Mouse (Mus musculus): ENCODE measurements around the gene Dnajc21.

DNA sequence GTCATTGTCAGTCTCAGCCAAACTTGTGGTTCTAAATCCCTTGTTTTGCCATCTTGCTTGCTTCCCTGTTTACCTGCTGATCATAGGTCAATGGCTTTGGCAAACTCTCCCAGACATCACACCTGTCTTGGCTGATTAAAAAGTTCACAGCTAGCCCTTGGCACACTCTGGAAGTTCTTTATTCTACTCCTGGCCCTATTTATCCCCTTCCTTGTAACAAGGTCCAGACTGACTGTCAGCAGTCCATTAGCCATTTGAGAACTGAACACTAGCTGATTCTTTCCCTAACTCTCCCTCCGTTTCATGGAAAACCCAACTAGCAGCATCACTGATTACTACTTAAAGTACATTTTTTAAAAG, 48.6 kb downstream of the Dnajc21 start:
- TF ChIP-seq CTCF (conservative IDR thresholded peaks at IDR 0.05; ENCODE audit: low read length) = no peak
- TF ChIP-seq POU5F1 (IDR thresholded peaks at IDR 0.05; ENCODE audit: borderline replicate concordance, low read length) = no peak

Data from E14TG2a.4 (cell line).